Mouse (Mus musculus): ENCODE data around the gene Tcap.
"Not testable (repeated sequence)": the region's sequence is repeated elsewhere in the genome, so short reads cannot be mapped to it uniquely, and the experiment has no call there.

The Tcap gene

GRCm38 (mm10) chr11:98381651-98382050 lies 2.0 kb upstream of the Tcap start:
- DNase-seq (ENCODE audit: low spot score) = no peak

GRCm38 (mm10) chr11:98382405-98382804 lies 1.2 kb upstream of the Tcap start:
- not testable (repeated sequence) for DNase-seq (ENCODE audit: low spot score)

DNA sequence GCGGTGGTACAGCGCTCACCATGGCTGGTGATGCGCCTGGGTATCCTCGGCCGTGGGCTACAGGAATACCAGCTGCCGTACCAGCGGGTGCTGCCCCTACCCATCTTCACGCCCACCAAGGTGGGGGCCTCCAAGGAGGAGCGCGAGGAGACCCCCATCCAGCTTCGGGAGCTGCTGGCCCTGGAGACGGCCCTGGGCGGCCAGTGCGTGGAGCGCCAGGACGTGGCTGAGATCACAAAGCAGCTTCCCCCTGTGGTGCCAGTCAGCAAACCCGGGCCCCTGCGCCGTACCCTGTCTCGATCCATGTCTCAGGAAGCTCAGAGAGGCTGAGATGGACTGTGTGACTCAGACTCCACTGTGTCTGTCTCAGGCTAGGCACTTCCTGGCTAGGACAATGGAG lies 605 bp downstream of the Tcap start:
- DNase-seq (ENCODE audit: low spot score) = no peak

DNA sequence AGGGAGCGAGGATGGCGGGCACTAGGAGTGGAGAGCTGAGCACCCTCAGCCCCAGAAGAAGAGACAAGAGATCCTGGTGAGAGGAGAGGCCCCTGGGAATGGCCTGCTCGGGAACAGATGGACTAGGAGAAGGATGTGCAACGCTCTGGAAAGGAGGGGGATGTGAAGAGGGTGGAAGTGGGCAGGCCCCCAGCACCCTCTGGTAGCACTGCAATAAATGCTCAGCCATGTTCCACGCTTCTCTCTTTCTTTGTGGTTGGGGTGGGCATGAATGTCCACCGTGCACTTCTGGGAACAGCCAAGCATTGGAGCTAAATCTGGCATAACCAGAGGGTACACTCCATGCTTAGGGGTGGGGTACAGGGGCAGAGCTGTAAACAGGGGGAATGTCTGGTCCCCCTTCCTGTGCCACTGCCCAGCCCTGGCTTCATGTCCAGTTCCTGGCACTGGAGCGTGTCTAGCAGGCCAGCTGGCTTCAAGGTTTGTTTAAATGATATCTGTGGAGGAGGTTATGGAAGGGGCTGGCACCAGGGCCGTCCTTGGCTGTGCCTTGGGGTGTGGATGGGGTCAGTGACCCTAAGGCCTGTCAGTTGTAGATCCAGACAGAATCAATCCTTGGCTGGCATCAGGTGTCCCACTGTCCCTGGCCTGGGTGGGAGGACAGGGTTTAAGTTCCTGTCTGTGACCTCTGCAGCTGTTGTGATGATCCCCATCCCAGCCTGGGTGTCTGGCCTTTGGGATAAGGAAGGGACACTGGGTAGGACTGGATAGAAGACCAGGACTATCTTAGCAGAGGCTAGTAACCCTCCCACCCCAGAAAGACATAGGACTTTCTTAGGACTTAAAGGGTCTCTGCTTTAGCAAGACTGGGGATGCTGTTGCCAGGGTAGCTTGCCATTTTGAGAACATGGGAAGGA lies 1.4 kb downstream of the Tcap start:
- DNase-seq (ENCODE audit: low spot score) = no peak

GRCm38 (mm10) chr11:98385638-98386585 lies 2.3 kb downstream of the Tcap start, which contains the start of gene Pnmt:
Pnmt (plus strand) TSS chr11:98386450.
- no peak for DNase-seq (ENCODE audit: low spot score)

DNA sequence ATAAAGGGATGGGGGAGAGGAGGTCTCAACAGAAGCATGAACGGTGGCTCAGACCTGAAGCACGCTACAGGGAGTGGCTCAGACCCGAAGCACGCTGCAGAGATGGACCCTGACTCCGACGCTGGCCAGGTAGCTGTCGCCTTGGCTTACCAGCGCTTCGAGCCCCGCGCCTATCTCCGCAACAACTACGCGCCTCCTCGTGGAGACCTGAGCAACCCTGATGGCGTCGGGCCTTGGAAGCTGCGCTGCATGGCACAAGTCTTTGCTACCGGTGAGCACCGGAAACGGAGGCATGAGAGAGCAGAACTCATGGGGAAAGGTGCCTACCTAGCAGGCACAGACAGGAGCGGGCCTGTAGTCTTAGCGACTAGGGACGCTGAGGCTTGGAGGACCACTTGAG lies 3.0 kb downstream of the Tcap start:
- no peak for DNase-seq (ENCODE audit: low spot score)

GRCm38 (mm10) chr11:98387056-98387577 lies 3.5 kb downstream of the Tcap start:
- no peak for DNase-seq (ENCODE audit: low spot score)

- no peak for DNase-seq (ENCODE audit: low spot score)
These were observed 4.7 kb downstream of the Tcap start for GRCm38 (mm10) chr11:98388282-98388681.

DNA sequence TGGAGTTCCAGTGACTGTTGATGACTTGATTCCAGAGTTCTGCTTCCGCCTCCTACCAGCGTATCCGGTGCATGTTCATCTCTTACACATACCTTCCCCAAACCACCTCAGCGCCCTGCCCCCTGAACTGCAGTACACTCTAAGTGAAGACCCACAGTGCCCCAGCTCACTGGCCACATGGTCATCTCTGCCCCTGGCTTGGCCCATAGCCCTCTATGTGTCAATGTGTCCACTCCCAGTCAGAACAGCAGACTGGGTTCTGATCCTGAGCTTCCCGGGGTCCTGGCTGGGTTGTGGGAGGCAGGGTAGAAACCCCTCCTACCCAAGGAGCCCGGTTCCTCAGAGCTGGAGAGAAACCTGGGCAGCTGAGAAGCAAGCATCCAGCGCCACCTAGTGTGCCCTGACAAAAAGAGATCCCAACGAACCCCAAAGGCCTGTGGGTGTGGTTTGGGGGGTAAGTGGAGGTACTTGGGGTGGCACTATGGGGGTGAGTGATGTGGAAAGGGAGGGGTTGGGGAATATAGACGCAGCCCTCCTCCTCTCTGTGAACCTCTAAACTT lies 5.7 kb downstream of the Tcap start:
- no peak for DNase-seq (ENCODE audit: low spot score)

- DNase-seq (ENCODE audit: low spot score) = no peak
These were observed 6.5 kb downstream of the Tcap start for GRCm38 (mm10) chr11:98390141-98390540.

DNA sequence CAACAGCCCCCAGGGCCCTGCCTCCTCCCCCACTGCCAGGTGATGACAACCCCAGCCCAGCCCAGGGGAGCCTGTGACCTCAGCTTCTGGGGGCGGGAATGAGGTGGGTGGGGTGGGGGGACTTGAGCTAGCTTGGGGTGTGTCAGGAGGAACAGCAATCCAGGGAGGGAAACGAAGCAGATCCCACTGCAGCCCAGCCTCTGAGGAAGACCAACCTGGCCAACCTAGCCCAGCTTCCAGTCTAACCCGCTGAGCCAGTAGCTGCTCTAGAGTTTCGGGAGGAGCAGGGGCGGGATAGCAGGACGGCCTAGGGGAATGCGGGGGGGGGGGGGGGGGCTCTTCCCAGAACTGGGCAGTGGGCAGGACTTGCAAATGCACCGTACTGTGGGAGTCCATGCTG lies 8.4 kb downstream of the Tcap start:
- no peak for DNase-seq (ENCODE audit: low spot score)

GRCm38 (mm10) chr11:98392645-98393044 lies 9.0 kb downstream of the Tcap start:
- no peak for DNase-seq (ENCODE audit: low spot score)

- DNase-seq (ENCODE audit: low spot score) = no peak
These were observed 9.7 kb downstream of the Tcap start for GRCm38 (mm10) chr11:98393317-98393716.

DNA sequence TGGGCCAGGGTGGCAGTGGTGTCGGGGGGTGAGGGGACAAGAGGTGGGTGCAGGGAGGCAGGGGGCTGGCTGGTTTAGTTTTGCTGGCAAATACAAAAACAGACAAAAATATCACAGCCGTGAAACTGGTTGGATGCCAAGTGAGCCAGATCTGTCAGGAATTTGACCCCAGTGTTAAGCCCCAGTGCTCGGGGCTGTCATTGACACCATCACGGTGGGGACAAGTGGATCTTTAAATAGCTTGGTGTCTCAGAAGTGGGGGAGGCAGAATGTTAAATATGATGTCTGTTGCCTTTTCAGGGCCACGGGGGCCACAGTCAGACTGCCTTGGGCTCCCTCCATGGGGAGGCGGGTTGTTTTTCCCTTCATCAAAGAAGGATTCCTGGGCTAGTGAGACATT lies 10.7 kb downstream of the Tcap start:
- DNase-seq (ENCODE audit: low spot score) = no peak

- DNase-seq (ENCODE audit: low spot score) = no peak
These were observed 11.4 kb downstream of the Tcap start for GRCm38 (mm10) chr11:98395041-98395440.

- no peak for DNase-seq (ENCODE audit: low spot score)
These were observed 14.3 kb downstream of the Tcap start for GRCm38 (mm10) chr11:98397946-98398345.

GRCm38 (mm10) chr11:98400161-98400726 lies 16.6 kb downstream of the Tcap start, which contains the start of gene Pgap3:
Pgap3 (minus strand) TSS chr11:98400490.
- peak; percentile 76 for DNase-seq (ENCODE audit: low spot score)

DNA sequence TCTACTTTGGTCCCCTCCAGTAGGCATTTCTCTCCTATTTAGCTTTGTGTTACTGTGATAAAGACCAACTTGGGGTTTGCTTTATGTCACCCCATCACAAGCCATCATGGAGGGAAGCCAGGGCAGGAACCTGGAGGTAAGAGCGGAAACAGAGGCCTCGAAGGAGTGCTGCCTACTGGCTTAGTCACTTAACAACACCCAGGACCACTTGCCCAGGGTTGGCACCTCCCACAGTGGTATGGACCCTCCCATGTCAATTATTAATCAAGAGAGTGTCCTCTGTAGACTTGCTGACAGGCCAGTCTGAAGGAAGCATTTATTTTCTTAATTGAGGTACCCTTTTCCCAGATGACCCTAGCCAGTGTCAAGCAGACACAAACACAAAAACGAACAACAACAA lies 17.2 kb downstream of the Tcap start:
- DNase-seq (ENCODE audit: low spot score) = no peak

DNA sequence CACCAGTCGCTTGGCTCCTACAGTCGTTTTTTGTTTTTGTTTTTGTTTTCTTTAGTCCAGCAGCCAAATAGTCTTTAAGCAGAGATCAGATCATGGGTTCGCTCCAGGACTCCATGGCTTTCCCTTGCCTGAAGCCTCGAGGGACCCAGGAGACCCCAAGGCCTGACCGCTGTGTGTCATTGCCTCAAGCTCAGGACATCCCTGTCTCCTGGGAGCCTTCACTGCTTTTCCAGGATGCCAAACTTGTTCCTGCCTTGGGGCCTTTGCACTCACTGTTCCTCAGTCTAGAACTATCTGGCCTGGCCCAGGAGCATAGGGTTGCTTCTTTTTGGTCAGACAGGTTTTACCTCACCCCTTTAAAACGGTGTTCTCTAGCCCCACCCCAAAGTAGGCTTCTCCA lies 23.0 kb downstream of the Tcap start:
- DNase-seq (ENCODE audit: low spot score) = no peak

DNA sequence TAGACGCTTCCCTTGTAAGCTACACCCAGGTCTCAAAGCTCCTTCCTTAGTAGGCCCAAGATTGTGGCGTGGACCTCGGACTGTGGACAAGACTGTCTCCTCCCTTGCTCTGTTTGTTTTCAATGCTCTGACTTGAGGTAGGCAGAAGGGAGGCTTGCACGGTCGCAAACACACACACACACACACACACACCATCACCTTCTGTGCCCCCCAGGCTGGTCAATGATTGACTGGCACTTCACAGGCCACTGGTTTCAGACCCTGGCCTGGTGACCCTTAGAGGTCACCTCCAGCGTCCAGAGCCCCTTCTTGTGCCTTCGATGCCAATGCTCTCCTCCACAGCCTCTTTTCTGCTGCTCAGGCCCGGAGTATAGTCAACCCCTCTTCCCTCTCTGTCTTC lies 25.3 kb downstream of the Tcap start:
- no peak for DNase-seq (ENCODE audit: low spot score)

DNA sequence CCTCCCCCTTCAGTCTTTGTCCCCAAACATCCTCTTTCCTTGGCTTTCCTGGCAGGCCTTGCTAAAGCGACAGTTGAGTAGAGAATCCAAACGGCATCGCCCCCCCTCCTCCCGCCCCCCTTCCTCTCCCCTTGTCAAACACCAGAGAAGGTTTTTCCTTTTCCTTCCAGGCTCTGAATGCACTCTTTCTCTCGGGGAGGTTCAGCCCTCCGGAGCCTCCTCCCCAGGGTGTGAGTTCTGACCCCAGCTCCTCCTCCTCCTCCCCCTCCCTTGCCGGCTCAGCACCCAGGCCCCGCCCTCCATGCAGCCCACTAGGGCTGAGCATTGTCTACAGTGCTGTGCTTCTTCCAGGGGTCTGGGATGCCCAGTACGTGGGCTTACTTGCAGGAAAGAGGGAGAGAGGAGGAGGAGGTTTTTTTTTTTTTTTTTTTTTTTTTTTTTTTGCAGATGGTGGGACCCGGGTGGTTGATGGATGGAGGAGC lies 25.8 kb downstream of the Tcap start:
- DNase-seq (ENCODE audit: low spot score) = no peak

All from ovary, postnatal 10 days (tissue).